Mouse (Mus musculus) urinary bladder, postnatal 10 days (tissue): ENCODE data around the gene Ezh1.
"Not testable (repeated sequence)": the region's sequence is repeated elsewhere in the genome, so short reads cannot be mapped to it uniquely, and the experiment has no call there.

Experiments
- DNase-seq: peaks from one replicate; pipeline ENCODE4 v3.0.0; 2022; ENCODE audit warnings: low spot score

Ezh1 gene

DNA sequence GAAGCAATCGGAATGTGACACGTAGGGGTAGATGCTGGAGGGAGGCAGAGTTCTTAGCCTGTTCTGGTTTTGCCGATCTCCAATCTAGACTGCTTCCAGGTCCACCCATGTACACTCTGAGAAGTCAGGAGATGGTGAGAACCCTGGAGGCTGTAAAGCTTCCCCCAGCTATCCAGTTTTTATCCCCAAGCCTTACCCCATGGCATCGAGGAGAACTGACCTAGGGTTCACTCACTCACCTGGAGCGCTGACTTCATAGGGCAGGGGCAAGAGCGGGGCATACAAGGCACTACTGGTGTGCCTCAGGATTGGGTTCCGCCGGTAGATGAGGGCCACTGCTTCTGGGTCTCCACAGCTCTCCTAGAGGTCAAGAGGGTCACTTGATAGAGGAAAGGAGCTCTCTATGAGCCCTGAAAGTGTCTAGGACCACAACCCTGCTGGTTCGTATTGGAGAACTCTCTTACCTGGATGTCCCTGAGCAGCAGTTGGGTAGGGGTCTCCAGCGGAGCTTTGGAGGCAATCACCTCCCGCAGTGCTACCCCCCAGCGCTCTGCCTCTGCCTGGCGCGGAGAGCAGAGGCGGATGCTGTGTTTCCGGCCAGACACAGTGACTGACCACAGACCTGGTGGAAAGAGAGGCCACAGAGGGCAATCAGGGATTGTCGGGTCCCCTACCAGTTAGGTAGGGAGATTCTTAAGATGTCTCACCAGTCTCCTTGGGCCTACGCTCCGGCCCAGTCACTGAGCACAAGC is 58.9 kb downstream of the Ezh1 start:
- no peak for DNase-seq

- DNase-seq, result no peak
These were observed 59.9 kb downstream of the Ezh1 start for GRCm38 (mm10) chr11:101166357-101166756.

- no peak for DNase-seq
These were observed 61.3 kb downstream of the Ezh1 start for GRCm38 (mm10) chr11:101164677-101165580.

GRCm38 (mm10) chr11:101164351-101164665 is 62.0 kb downstream of the Ezh1 start:
- DNase-seq, result no peak

- DNase-seq, result no peak
These were observed 62.5 kb downstream of the Ezh1 start for GRCm38 (mm10) chr11:101163476-101164350.

DNA sequence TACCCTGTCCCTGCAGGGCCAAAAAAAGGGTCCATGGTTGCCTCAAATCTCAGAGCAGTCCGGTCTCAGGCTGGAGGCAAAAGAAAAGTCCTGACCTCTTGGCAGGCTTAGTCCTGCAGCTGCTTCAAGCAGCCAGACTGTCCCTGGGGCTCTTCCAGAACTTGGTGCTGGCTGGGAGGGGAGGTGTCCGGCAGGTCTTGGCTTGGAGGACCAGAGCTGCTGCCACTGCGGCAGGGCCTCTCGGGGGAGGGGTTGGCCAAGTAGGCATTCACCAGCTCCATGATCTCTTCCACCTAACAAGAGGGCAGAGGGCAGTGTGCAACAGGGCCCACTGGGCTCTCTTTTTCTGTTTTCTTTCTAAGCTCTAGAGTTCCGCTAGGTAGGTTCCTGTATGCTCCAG is 63.5 kb downstream of the Ezh1 start:
- DNase-seq, result no peak

DNA sequence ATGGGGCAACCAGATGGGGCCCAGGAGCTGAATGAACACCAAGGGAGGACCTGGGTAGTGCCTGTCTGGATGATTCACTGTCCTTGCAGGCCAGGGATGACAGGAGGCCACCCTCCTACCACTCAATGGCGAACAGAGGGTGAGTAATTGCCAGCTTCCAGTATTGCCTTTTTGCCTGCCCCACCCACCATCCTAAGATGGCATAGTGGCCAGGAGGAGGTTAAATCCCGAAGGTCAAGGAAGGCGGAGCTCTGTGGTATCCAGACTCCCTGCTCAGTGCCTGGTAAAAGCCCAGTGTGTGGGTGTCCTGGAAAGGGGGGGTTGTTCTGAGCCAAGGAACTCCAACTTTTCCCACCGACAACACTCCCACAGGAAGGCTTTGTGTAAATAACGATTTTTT is 64.0 kb downstream of the Ezh1 start:
- no peak for DNase-seq

GRCm38 (mm10) chr11:101161551-101161950 is 64.7 kb downstream of the Ezh1 start:
- DNase-seq, result no peak

DNA sequence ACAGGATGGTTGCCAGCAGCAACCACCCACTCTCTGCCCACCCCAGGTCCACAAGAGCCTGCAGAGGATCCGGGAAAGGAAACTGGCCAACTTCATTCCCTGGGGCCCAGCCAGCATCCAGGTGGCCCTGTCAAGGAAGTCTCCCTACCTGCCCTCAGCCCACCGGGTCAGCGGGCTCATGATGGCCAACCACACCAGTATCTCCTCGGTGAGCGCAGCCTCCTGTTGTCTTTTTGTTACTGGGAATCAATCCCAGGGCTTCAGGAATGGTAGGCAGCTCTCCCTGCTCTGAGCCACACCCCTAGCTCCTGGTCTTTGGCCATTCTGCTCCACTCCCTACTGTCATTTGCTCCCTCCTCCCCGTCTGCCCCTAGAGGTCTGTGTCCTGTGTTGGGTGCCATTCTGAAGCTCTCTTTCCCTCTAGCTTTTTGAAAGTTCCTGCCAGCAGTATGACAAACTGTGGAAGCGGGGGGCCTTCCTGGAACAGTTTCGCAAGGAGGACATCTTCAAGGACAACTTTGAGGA is 65.2 kb downstream of the Ezh1 start:
- DNase-seq, result not testable (repeated sequence)

DNA sequence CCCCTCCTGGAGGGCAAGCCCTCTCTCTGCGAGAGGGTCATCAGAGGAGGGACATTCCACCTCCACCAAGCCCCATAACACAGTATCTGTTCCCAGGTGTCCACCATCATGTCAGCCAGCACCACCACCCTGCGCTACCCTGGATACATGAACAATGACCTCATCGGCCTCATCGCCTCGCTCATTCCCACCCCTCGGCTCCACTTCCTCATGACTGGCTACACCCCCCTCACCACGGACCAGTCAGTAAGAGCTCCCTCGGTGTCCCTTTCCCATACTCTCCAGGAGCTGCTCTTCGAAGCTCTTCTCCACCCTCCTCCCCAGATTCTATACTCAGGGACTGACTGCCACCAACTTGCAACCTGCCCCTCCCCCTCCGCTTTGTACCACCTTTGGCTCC is 66.1 kb downstream of the Ezh1 start:
- not testable (repeated sequence) for DNase-seq

DNA sequence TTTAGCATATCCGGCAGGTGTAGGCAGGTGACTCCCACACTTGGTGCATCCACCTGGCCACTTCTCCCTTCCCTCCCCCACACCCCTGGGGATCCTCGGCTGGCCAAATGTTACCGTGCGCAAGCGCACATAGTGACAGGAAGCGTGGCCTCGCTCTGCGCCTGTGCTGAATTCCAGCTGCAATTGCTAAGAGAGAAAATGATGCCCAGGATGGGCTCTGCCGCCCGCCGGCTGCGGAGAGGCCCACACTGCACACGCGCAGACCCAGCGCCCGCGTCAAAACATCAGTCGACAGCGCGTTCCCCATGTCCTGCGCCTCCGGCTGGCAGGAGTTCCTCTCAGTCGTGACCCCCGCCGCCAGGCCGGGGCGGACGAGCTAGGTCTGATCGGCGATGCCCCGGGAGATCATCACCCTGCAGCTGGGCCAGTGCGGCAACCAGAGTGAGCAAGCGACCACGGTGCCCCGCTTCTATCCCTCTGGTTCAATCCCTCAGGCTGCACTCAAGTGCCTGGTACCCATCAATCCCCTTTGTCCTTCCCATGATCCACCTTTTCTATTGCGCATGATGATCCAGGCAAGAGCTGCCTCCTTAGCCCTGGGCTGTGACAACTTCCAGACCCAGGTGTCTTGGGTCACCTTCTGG is 70.4 kb downstream of the Ezh1 start, which contains the start of gene Tubg2:
Tubg2 (plus strand) TSS at position 180 of the 644 bp plus-strand sequence.
- DNase-seq, result no peak

DNA sequence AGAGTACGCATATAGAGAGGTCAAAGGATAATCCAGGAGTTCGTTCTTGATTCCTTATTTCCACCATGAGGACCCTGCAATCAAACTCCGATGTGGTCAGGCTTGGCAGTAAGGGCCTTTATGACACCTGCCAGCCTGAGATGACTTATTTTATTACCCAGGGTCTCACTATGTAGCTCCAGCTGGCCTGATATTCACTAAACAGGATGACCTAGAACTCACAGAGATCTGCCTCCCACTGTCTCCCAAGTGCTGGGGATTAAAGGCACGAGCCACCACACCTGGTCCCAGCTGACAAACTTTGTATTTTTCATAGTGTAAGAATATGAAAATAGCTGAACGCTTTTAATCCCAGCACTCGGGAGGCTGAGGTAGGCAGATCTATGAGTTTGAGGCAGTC is 71.1 kb downstream of the Ezh1 start:
- no peak for DNase-seq

- DNase-seq, result no peak
These were observed 71.6 kb downstream of the Ezh1 start for GRCm38 (mm10) chr11:101154648-101155047.

GRCm38 (mm10) chr11:101152825-101153224 is 73.4 kb downstream of the Ezh1 start:
- DNase-seq, result no peak

GRCm38 (mm10) chr11:101151063-101151462 is 75.2 kb downstream of the Ezh1 start:
- DNase-seq, result no peak

DNA sequence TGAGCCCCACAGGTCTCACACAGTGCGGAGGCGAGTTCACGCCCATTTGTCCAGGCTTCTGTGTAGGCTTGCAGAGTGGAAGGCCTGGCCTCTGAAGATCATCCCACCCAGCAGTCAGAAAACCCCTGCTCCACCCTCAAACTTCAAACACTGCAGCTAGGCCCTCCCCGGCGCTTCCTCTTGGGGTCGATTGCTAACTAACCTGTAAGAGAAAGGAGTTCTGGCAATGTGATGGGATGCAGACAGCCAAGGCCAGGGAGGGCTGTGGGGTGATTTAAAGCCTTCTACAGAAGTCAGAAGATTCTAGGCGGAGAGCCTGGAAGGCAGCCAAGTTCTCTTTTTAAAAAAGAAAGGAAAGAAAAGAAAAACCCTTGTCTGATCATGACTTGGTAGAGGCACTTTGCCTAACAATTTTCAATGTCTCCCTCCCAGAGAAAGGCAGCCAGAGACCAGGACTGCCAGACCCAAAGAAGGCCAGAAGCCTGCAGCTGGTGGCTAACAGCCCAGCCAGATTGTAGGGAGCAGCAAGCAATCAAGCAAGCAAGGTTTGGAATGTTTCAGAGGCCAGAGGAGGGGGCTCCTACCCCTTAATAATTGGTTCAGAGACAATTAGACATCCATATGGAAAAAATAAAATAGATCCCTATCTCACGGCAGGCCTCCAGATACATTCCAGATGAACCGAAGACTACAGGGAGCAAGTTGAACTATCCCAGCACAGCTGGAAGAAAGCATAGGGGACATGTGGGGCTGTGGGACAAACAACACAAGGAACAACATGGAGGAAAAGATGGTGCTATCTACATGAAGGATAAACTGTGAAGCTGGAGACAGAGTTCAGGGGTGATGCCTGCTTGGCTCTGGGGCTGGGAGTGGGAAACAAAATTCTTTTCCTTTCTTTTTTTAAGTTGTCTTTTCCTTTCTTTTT is 76.8 kb downstream of the Ezh1 start:
- no peak for DNase-seq

DNA sequence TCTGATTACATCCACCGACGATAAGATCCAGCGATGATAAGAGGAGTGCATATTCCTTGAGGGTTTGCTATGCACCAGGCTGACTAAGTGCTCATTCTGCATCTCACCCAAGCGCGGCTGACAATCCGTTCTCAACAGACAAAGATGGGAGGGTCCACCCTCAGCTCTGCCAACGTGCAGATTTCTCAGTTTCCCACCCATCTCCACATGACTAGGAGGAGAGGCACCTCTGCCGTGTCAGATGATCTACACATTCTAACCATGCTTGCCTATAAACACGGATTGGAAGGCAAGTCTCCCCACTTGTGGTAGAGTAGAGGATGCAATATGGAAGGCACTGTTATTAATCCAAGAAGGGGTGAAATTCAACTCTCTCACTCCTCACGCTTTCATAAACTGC is 77.5 kb downstream of the Ezh1 start:
- no peak for DNase-seq

DNA sequence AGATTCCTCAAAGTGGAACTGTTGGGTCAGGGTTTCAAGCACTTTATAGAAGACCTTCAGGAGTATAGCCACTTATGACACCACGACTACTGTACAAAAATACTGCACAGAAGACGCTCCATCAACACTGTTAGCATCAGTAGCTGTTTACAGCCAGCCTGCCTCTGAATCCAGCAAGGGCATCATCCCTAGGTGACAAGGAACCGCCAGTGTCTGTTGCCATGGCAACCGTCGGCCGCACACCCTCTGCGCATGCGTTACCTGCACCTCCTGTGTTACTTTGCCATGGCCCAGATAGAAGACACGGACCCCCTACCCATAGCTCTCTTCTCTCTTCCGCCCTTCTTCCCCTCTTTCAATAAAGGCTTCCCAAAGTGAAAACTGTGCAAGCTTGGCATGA is 79.9 kb downstream of the Ezh1 start:
- no peak for DNase-seq

- DNase-seq, result no peak
These were observed 82.7 kb downstream of the Ezh1 start for GRCm38 (mm10) chr11:101143338-101144225.
